Mouse (Mus musculus): ENCODE results near the gene Tsga10ip.
"Not testable (repeated sequence)": the region's sequence is repeated elsewhere in the genome, so short reads cannot be mapped to it uniquely, and the experiment has no call there.

DNA sequence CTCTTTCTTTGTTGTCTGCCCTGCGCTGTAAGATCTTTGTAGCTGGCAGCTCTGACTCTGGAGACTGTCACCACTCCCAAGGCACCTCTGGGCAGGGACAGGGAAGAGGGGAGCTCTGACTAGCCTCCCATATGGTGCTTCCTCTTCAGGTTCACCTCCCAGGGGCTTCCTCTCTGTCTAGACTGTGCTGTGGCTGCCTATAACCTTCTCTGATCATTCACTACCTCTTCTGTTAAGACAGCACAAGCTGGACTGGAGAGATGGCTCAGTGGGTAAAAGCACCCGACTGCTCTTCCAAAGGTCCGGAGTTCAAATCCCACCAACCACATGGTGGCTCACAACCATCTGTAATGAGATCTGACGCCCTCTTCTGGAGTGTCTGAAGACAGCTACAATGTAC lies 1.3 kb downstream of the Tsga10ip start:
- TF ChIP-seq CTCF (IDR thresholded peaks at IDR 0.05; ENCODE audit: low read depth, low read length); POLR2A (IDR thresholded peaks at IDR 0.05; ENCODE audit: extremely low read depth, insufficient read depth, low read length): not testable (repeated sequence)
